Mouse (Mus musculus) intestine, postnatal 0 days (tissue): Measurements from ENCODE around the gene Cox14. TPM values are rescaled to one million over a fixed set of nuclear protein-coding genes. Genes with fewer than 3 reads are reported as not detected.
A peak's percentile ranks its signal among the peaks of the same experiment; 100 is the strongest.

Source experiments
- ATAC-seq: fragments of 200-750 bp; cut with Nextera tagmentation; 2 replicates; pipeline ENCODE4 v1.8.0; 2017; ENCODE audit warnings: mild to moderate bottlenecking, moderate TSS enrichment, moderate library complexity
- H3K27ac ChIP-seq: fragments of 300-500 bp; sonication (generic); 2 replicates; pipeline ENCODE4 v1.5.1; 2014; ENCODE audit warnings: mild to moderate bottlenecking, low read depth, low read length, moderate library complexity
- H3K27me3 ChIP-seq: fragments of 300-500 bp; sonication (generic); replicated peaks from 2 replicates; pipeline ENCODE4 v1.6.1; 2014; ENCODE audit warnings: low read length, mixed read lengths; ENCODE audit not compliant: control insufficient read depth, insufficient read depth
- H3K36me3 ChIP-seq: fragments of 300-500 bp; sonication (generic); 2 replicates; pipeline ENCODE4 v1.6.1; 2014; ENCODE audit warnings: mild to moderate bottlenecking, moderate library complexity; ENCODE audit not compliant: control insufficient read depth, insufficient read depth
- H3K4me1 ChIP-seq: fragments of 300-500 bp; sonication (generic); replicated peaks from 2 replicates; pipeline ENCODE4 v1.6.1; 2014; ENCODE audit warnings: antibody characterized with exemption, low read length, mixed read lengths; ENCODE audit not compliant: control insufficient read depth, insufficient read depth
- H3K4me2 ChIP-seq: fragments of 300-500 bp; sonication (generic); replicated peaks from 2 replicates; pipeline ENCODE4 v1.6.1; 2014; ENCODE audit warnings: low read depth, mild to moderate bottlenecking, moderate library complexity
- H3K4me3 ChIP-seq: fragments of 300-500 bp; sonication (generic); 2 replicates; pipeline ENCODE4 v1.5.1; 2014; ENCODE audit warnings: low read depth, low read length
- H3K9ac ChIP-seq: fragments of 300-500 bp; sonication (generic); 2 replicates; pipeline ENCODE4 v1.6.1; 2014; ENCODE audit warnings: mild to moderate bottlenecking, low read depth, low read length
- H3K9me3 ChIP-seq: fragments of 300-500 bp; sonication (generic); 2 replicates; pipeline ENCODE4 v1.6.1; 2016; ENCODE audit warnings: mixed run types; ENCODE audit not compliant: control insufficient read depth
- CTCF ChIP-seq: sonication (generic); IDR thresholded peaks from 2 replicates; pipeline ENCODE4 v1.5.1; 2016; ENCODE audit warnings: low read depth, mild to moderate bottlenecking, control low read depth, antibody characterized with exemption, moderate library complexity
- WGBS: fragments of 180-500 bp; shearing (Covaris S2); extraction: QIAGEN DNeasy Blood & Tissue Kit; methylation state at CpG from one replicate; pipeline ENCODE4 v1.1.7; 2014; 5-methylcytosine and 5-hydroxymethylcytosine counted together
- polyA plus RNA-seq: library from polyadenylated mRNA; unstranded; fragments of >200 nt; fragmentation: Nextera tagmentation; extraction: Ambion mirVana; gene quantifications from 2 replicates; pipeline ENCODE4 v1.2.1, GENCODE M21; 2015

Cox14 gene
- polyA plus RNA-seq, 1 experiment from 2014 or later = 298 TPM

- H3K36me3 ChIP-seq = no peaks in the 10 kb centered on the region
- no peaks in the 10 kb centered on the region for H3K4me1 ChIP-seq
- H3K27me3 ChIP-seq = 0 out of 2 replicates have a peak, but pooled peaks cover 2% of the 10 kb centered on the region
- H3K9me3 ChIP-seq = no peaks in the 10 kb centered on the region
- TF ChIP-seq CTCF = peak; percentile 97
- no peak overlapping the region for H3K4me3 ChIP-seq
- H3K27ac ChIP-seq = no peak overlapping the region
- 11% methylated on average over 4 of the region's 4 CpGs for WGBS
- H3K9ac ChIP-seq = no peak overlapping the region
- no peak overlapping the region for H3K4me2 ChIP-seq
- peak; percentile 26; the same call in 1 of the 2 replicates for ATAC-seq
These were observed 36.7 kb upstream of the Cox14 start for GRCm38 (mm10) chr15:99688712-99689111.

DNA sequence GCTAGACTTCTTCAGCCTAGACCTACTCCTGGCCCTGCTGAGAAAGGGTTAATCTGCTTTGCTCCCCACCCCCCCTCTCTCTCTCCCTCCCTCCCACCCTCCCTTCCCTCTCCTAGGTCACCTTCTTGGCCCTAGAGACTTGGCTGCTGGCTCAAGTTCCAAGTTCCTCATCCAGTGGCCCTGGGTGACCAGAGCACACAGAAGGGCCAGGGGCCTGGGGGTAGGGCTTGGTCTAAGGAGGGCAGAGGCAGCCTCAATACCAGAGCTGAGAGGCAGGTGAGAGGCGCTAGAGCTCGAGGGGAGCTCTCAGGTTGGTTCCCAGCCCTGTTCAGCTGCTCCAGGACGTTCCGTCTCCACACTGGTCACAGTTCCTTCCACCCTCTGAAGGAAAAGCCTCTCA, 34.5 kb upstream of the Cox14 start:
- ATAC-seq = no peak
- 0 out of 2 replicates have a peak, but pooled peaks cover 2% of the 10 kb centered on the region for H3K27me3 ChIP-seq
- H3K4me2 ChIP-seq = no peak overlapping the region
- no peak overlapping the region for H3K4me3 ChIP-seq
- H3K27ac ChIP-seq = no peak overlapping the region
- no peaks in the 10 kb centered on the region for H3K36me3 ChIP-seq
- H3K9me3 ChIP-seq = no peaks in the 10 kb centered on the region
- no peak for TF ChIP-seq CTCF
- H3K9ac ChIP-seq = no peak overlapping the region
- 36% methylated on average over 4 of the region's 4 CpGs for WGBS
- H3K4me1 ChIP-seq = no peaks in the 10 kb centered on the region

GRCm38 (mm10) chr15:99691976-99692375, 33.4 kb upstream of the Cox14 start:
- Histone ChIP-seq H3K9me3 (no peaks in the 10 kb centered on the region), H3K27ac (no peak overlapping the region), H3K4me2 (no peak overlapping the region), H3K4me1 (no peaks in the 10 kb centered on the region), H3K36me3 (no peaks in the 10 kb centered on the region), H3K9ac (no peak overlapping the region), H3K4me3 (no peak overlapping the region), H3K27me3 (0 out of 2 replicates have a peak, but pooled peaks cover 2% of the 10 kb centered on the region)
- ATAC-seq = no peak
- 48% methylated on average over 9 of the region's 9 CpGs for WGBS
- no peak for TF ChIP-seq CTCF

- Histone ChIP-seq H3K36me3 (no peaks in the 10 kb centered on the region), H3K4me2 (no peak overlapping the region), H3K27ac (no peak overlapping the region), H3K4me1 (no peaks in the 10 kb centered on the region; the same call in none of the 2 replicates), H3K4me3 (no peak overlapping the region), H3K9me3 (no peaks in the 10 kb centered on the region), H3K9ac (no peak overlapping the region), H3K27me3 (no peaks in the 10 kb centered on the region)
- ATAC-seq = no peak
- 7% methylated on average over 2 of the region's 2 CpGs for WGBS
- TF ChIP-seq CTCF = no peak
These were observed 28.1 kb upstream of the Cox14 start for GRCm38 (mm10) chr15:99697309-99697708.

DNA sequence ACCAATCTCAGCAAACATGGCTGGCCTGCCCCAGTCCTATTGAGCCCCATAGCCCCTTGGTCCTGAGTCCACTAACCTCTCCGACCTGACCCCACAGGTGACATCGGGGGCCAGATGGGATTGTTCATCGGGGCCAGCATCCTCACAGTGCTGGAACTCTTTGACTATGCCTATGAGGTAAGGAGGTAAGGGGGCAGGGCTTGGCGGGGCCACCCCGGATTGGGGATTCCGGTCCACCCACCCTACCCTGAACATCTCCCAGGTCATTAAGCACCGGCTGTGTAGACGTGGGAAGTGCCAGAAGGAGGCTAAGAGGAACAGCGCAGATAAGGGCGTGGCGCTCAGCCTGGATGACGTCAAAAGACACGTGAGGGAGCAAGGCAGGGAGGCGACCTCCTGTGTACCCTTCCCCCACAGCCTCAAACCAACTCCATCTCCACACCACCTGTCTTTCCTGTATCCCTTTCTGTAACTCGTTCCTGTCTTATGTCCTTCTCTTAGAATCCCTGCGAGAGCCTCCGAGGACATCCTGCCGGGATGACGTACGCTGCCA, 26.8 kb upstream of the Cox14 start:
- H3K27me3 ChIP-seq = no peaks in the 10 kb centered on the region
- 37% methylated on average over 20 of the region's 20 CpGs for WGBS
- H3K4me2 ChIP-seq = 0 out of 2 replicates have a peak overlapping the region, but pooled peaks have one; percentile 13
- no peak overlapping the region for H3K9ac ChIP-seq
- TF ChIP-seq CTCF = no peak
- H3K4me1 ChIP-seq = peaks cover 3% of the 10 kb centered on the region
- H3K27ac ChIP-seq = 0 out of 2 replicates have a peak overlapping the region, but pooled peaks have one; percentile 97
- ATAC-seq = no peak
- H3K9me3 ChIP-seq = no peaks in the 10 kb centered on the region
- no peak overlapping the region for H3K4me3 ChIP-seq
- H3K36me3 ChIP-seq = no peaks in the 10 kb centered on the region; the same call in 1 of the 2 replicates

- Histone ChIP-seq H3K27ac (peak overlapping the region; percentile 97), H3K4me2 (peak overlapping the region; percentile 25)
- WGBS = 76% methylated on average over 10 of the region's 10 CpGs
These were observed 25.7 kb upstream of the Cox14 start for GRCm38 (mm10) chr15:99699715-99700114.

More at GRCm38 (mm10) chr15:99699715-99700114, 25.7 kb upstream of the Cox14 start:
- Histone ChIP-seq H3K4me3 (no peak overlapping the region), H3K27me3 (no peaks in the 10 kb centered on the region), H3K4me1 (peaks cover 3% of the 10 kb centered on the region), H3K36me3 (peaks cover 8% of the 10 kb centered on the region; the same call in 1 of the 2 replicates), H3K9me3 (no peaks in the 10 kb centered on the region), H3K9ac (no peak overlapping the region)
- no peak for TF ChIP-seq CTCF
- no peak for ATAC-seq
